Mouse (Mus musculus) spleen, postnatal 10 days (tissue): ENCODE measurements around the gene Unc5cl.
"Not testable (repeated sequence)": the region's sequence is repeated elsewhere in the genome, so short reads cannot be mapped to it uniquely, and the experiment has no call there.

ENCODE experiments used
- DNase-seq, 2 experiments: peaks; one replicate each; pipeline ENCODE4 v3.0.0; 2021 to 2022; ENCODE audit warnings: low spot score in 2 of 2

Gene Unc5cl

GRCm38 (mm10) chr17:48467395-48468231 lies 12.9 kb downstream of the Unc5cl start:
- DNase-seq, result peak; percentile 89 to 93

- not testable (repeated sequence) for DNase-seq
These were observed 19.6 kb downstream of the Unc5cl start for GRCm38 (mm10) chr17:48474282-48474681.

- DNase-seq, result no peak
These were observed 20.7 kb downstream of the Unc5cl start for GRCm38 (mm10) chr17:48475444-48475843.

- DNase-seq, result no peak
These were observed 25.3 kb downstream of the Unc5cl start for GRCm38 (mm10) chr17:48479952-48480351.

- DNase-seq, result no peak
These were observed 29.1 kb downstream of the Unc5cl start for GRCm38 (mm10) chr17:48483764-48484163.

- no peak for DNase-seq
These were observed 29.5 kb downstream of the Unc5cl start for GRCm38 (mm10) chr17:48484191-48484590.

GRCm38 (mm10) chr17:48489466-48489865 lies 34.8 kb downstream of the Unc5cl start:
- no peak for DNase-seq

- DNase-seq, result no peak
These were observed 37.9 kb downstream of the Unc5cl start for GRCm38 (mm10) chr17:48492621-48493020.

- no peak for DNase-seq
These were observed 38.9 kb downstream of the Unc5cl start for GRCm38 (mm10) chr17:48493582-48493981.

- no peak for DNase-seq
These were observed 39.3 kb downstream of the Unc5cl start for GRCm38 (mm10) chr17:48493986-48494385.

GRCm38 (mm10) chr17:48497986-48498385 lies 43.3 kb downstream of the Unc5cl start:
- no peak for DNase-seq

- no peak for DNase-seq
These were observed 46.2 kb downstream of the Unc5cl start for GRCm38 (mm10) chr17:48500846-48501445.

- no peak for DNase-seq
These were observed 50.3 kb downstream of the Unc5cl start for GRCm38 (mm10) chr17:48505006-48505405.

- DNase-seq, result no peak
These were observed 52.3 kb downstream of the Unc5cl start for GRCm38 (mm10) chr17:48506986-48507385.

GRCm38 (mm10) chr17:48509596-48509995 lies 54.9 kb downstream of the Unc5cl start:
- no peak for DNase-seq

GRCm38 (mm10) chr17:48512614-48513281 lies 58.0 kb downstream of the Unc5cl start:
- no peak for DNase-seq

- no peak for DNase-seq
These were observed 59.9 kb downstream of the Unc5cl start for GRCm38 (mm10) chr17:48514613-48515012.

- no peak for DNase-seq
These were observed 64.3 kb downstream of the Unc5cl start for GRCm38 (mm10) chr17:48519046-48519445.

- DNase-seq, result no peak
These were observed 65.7 kb downstream of the Unc5cl start for GRCm38 (mm10) chr17:48520352-48520751.

- no peak for DNase-seq
These were observed 68.4 kb downstream of the Unc5cl start for GRCm38 (mm10) chr17:48523056-48523455.

GRCm38 (mm10) chr17:48533844-48534705 lies 79.4 kb downstream of the Unc5cl start:
- DNase-seq, result no peak

- DNase-seq, result peak; percentile 15 to 52
These were observed 83.6 kb downstream of the Unc5cl start for GRCm38 (mm10) chr17:48538328-48538727.
